Mouse (Mus musculus) left cerebral cortex, adult 11 months (tissue): ENCODE data around the gene Prss23.

Source experiments
- DNase-seq: peaks from one replicate; pipeline ENCODE4 v3.0.0; 2022; ENCODE audit warnings: low spot score

Gene Prss23

DNA sequence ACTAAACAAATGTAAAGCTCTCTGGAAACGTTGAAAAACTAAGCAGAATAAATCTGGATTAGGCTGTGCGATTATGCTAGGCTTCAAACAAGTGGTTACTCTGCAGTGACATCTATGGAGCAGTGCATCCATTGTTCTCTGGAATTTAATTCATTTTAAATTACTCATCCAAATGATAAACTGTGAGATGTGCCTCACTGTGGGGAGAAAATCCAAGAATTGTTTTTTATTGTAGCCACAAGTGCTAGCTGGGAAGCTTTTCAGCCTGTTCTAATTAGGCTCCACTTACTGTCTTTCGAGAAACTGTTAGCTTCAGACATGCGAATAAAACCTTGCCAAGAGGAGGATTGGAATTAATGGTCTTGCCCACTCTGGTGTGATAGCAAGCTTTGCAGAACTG is 18.3 kb downstream of the Prss23 start:
- no peak for DNase-seq

DNA sequence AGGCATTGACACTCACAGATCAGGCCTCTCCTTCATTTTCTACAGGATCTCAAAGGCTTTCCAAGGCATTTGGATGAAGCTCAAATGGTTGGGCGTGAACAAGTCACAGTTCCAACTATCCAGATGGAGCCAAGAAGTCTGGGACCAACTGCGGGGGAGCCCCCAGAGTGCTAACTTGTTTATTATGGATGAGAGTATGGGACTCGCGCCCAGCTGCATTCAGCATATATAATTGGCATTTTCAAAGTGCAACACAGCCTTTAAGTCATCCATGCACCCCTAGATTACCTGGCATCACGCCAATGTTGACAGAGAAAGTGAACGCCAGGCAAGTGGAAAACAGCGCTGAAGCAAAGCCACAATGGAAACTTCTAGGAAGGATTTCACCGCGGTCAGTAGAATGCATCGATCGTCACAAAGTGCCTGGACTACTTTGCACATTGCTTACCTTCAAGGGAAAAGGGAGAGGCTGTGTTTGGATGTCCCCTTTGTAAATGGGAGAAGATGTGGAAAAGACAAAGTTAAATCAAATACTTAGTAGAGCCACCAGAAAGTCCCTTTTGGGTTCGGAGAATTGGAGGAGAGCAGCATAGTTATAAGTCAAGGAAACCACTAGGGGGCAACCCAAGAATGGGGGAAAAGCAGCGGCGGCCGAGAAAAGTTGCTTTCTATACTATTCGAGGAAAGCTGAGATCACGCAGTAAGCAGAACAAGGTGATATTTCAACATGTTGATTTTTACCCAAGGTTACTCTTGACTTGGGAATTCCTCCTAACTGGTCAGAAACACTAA is 27.3 kb downstream of the Prss23 start:
- peak; percentile 57 for DNase-seq

DNA sequence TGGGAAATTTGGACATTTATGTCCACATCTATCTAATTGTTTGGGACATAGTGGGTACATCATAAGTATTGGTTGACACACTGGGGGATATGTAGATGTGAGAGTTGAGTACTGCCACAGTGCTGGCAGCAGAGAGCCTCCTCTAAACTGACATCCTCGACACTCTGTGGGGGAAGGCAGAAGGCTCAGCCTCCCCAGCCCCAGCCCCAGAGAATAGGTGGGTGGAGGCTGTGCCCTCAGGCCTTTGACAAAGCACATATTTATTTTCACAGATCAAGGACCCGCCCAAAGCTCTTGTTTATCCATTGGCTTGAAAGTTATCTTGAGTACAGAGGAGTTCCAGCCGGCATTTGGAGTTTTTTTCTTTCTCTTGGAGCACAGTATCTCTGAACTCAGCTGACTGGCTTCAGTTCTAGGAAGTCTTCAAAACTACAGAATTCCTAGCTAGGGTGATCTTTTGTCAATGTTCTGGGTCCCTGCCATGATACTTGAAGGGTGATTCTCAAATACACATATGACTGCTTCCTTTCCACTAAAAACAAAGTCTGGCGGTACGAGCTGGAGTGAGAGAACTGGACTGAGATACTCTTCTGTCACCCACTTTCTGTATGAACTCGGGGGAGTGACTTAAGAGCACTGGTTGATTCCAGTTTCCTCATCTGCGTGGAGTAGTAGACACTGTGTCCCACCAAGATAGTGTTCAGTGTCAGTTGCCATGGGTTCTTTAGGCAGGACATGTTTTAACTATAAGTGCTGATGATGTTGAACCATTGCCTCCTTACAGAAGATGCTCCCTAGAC is 43.0 kb downstream of the Prss23 start:
- DNase-seq, result no peak

DNA sequence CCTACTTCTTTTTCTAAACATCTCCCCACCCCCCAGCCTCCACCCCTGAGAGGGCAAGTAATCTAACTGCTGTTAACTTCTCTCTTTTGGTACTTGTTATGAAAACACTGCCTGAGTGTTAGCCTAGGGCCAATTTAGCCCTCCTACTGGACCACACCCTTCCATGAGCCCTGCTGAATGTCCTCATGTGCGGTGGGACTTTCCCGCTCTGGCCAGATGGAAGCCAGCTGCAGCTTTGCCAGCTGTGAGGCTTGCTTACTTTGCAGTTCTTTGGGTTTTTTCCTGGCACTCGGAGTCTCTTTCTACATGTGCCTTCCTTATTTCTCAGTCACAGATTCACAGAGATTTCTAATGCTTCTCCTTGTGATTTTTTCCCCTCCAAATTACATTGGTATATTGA is 45.3 kb downstream of the Prss23 start:
- no peak for DNase-seq

DNA sequence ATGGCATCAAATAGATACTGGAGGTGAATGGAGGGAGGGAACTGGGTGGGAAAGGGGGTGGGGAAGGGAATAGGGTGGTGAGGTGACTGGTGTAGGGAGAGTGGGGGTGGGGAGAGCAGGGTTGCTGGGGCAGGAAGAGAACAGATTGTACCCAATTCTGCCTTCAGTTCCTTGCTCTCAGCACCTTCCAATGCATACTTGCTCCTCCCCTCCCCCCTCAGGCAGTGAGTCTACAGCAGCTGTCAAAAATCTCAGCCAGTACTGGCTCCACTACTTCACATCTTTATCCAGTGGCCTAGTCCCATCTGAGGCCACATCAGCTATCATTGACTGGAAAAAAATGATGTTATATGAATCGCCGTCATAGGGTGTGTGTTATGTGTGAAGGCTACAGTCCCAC is 48.5 kb downstream of the Prss23 start:
- no peak for DNase-seq

- DNase-seq, result peak; percentile 39
These were observed 49.5 kb downstream of the Prss23 start for GRCm38 (mm10) chr7:89477294-89477999.

DNA sequence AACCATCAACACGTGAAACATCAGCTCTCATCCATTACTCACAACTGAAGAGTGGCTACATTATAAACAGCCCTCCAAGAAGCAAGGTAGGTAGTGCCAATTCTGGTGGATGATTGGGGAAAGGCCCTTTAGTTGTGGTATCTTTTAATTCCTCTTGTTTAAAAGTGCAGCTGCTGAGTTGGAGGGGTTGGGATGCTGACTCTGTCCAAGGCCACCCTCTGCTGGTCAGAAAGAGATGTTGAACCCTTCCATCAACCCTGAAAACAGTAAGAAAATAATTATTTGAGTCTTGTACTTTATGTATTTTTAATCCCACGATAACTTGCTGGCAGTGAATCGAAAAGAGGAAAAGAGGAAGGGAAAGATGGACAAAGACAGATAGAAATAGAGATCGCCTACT is 53.5 kb downstream of the Prss23 start:
- DNase-seq, result no peak

- no peak for DNase-seq
These were observed 63.0 kb downstream of the Prss23 start for GRCm38 (mm10) chr7:89463775-89464592.

GRCm38 (mm10) chr7:89463246-89463645 is 63.7 kb downstream of the Prss23 start:
- DNase-seq, result no peak

DNA sequence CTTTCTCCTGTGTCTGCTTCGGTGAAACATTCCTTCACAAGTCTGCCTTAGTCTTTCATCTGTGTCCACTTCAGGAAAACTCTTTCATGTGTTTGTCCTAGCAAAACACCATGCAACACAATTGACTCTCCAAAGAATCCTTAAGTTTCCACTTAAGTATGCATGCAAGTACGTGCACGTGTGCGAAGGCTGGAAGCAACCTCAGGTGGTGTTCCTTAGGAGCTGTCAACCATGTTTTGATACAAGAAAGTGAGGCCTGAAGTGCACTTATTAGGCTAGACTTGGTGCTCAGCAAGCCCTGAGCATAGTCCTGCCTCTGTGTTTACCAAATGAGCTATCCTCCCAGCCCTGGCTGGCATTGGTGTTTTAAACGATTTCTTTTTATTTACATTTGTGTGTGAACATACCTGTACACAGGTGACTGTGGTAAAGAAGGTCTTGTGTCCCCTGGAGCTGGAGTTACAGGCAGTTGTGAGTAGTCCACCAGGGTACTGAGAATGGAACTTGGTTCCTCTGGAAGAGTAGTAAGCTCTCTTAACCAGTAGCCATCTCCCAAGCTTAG is 64.3 kb downstream of the Prss23 start:
- no peak for DNase-seq

- DNase-seq, result no peak
These were observed 65.6 kb downstream of the Prss23 start for GRCm38 (mm10) chr7:89461351-89461750.

- DNase-seq, result no peak
These were observed 66.1 kb downstream of the Prss23 start for GRCm38 (mm10) chr7:89460911-89461310.

DNA sequence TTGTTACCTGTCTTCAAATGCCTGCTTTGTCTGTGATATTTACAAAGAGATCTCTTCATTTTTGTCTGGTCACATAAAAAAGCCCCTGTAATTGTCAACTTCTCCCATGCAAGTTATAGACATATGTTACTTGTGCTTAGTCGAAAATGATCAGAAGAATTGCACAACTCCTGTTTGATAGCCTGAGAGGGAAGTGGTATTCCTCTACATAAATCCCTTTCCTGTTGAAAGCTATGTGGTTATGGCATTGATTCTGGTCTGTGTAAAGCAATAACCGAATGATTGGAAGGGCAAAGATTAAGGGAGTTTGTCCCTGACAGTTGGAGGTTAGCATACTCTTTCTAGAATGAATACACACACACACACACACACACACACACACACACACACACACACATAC is 67.3 kb downstream of the Prss23 start:
- no peak for DNase-seq
